Mouse (Mus musculus) layer of hippocampus, adult 2 months (tissue): ENCODE data around the gene Fdx1. TPM values are rescaled to one million over a fixed set of nuclear protein-coding genes. Genes with fewer than 3 reads are reported as not detected.

Source experiments
- DNase-seq, 2 experiments: peaks; one replicate each; pipeline ENCODE4 v3.0.0; 2022; ENCODE audit warnings: low spot score in 2 of 2
- H3K27ac ChIP-seq: fragments of 200-600 bp; 2 replicates; pipeline ENCODE4 v1.8.1; 2022
- H3K4me3 ChIP-seq: fragments of 200-600 bp; 2 replicates; pipeline ENCODE4 v1.8.1; 2022; ENCODE audit warnings: mild to moderate bottlenecking
- CTCF ChIP-seq: fragments of 200-600 bp; conservative IDR thresholded peaks from 2 replicates; pipeline ENCODE4 v1.8.1; 2022; ENCODE audit warnings: antibody characterized with exemption, mild to moderate bottlenecking, moderate library complexity
- total RNA-seq, 2 experiments: library from RNA; stranded (reverse); gene quantifications; 2 replicates each; pipeline ENCODE4 v1.2.3; 2021

The Fdx1 gene
- total RNA-seq, 2 experiments from 2014 or later: 17.1 to 18.7 TPM

DNA sequence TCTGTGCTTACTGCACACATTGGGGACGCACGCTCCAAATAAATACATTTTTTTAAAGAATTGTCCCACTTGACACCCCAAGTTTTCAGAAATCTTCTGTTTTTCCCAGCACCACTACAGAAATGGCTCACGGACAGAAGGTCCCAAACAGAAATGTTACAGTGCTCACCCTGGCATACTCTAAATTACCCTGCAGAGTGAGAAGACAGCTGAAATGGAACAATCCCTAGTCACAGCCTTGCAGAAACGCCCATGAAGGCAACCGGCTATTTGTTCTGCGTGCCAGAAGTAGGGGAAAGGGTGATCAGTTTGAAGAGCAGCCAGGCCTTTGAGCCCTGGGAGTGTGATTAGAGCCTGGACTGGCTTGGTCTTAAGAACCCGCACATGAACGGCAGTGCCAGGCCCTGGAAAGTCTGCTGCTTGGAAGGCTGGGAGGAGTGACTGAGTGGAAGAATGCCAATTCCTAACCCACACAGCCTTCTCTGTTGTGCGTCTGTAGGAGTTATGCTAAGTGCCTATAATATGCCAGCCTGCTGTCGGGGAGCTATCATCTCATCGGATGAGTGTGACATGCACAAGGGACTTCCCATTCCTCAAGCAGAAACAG, 22.2 kb upstream of the Fdx1 start:
- peak; percentile 63 to 84 for DNase-seq
- TF ChIP-seq CTCF: no peak
- peak overlapping the region; percentile 37 for H3K27ac ChIP-seq

DNA sequence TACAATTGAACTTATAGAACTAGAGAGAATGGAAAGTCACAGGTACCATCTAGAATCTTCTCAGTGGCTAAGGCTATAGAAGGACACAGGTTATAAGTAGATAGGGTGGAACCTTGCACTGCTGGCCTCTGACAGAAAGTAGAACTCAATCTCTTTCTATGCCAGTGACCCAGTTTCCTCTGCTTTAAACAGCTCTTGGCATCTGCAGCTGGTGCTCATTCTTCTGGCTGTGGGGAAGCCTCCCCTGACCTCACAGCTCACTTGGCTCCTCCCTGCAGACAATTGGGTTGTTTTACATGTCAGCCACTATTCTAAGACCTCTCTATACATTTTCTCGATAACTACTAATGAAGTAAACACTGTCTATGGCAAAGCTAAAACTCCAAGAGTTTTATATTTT, 17.8 kb upstream of the Fdx1 start:
- no peak for TF ChIP-seq CTCF
- no peak overlapping the region for H3K27ac ChIP-seq
- H3K4me3 ChIP-seq: no peak overlapping the region
- DNase-seq: no peak

More for the DNA sequence above, 22.2 kb upstream of the Fdx1 start:
- H3K4me3 ChIP-seq: peak overlapping the region; percentile 34

DNA sequence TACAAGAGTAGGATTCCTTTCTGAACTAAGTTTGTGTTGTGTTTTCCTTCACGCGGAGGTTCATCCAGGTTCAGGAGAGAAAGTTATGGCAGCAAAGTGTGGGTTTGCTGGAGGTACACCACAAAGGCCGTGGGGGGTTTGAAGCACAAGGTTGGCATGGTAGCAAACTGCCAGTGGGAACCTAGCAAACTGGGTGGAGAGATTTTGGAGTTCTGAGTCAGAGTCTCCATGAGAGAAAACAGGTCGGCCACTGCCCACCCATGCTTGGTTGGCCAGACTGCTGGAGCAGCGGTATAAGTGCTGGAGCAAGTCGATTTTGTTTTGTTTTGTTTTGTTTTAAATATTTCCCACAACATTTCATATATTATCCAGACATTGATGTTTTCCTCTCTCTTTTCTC, 15.9 kb upstream of the Fdx1 start:
- Histone ChIP-seq H3K4me3 (no peak overlapping the region), H3K27ac (no peak overlapping the region)
- no peak for TF ChIP-seq CTCF
- no peak for DNase-seq

DNA sequence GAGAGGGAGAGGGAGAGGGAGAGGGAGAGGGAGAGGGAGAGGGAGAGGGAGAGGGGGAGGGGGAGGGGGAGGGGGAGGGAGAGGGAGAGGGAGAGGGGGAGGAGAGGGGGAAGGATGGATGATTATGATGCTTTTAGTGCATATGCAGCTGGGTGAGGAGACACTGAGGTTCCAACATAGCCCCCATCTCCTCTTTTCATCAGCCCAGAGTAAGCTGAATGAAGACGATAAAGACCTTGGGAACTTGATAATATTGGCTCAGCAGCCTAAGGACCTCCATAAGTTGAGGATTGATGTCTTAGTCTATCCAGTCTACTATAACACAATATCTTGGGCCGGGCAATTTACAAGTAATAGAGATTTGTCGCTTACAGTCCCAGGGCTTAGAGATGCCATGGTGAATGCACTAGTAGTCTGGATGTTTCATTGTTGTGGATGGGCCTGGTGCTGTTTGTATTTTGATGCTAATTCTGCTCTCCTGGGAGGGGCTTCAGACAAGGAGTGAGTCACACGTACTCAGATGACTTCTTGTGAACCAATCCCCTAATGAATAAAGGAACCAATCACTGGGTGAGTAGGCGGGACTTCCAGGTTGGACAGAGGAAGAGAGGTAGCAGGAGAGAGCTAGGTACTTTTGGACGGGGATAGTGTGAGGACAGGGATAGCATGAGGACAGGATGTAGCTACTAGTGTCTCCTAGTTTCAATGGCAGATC, 15.3 kb upstream of the Fdx1 start:
- Histone ChIP-seq H3K4me3 (no peak overlapping the region), H3K27ac (no peak overlapping the region)
- TF ChIP-seq CTCF: no peak
- DNase-seq: no peak

GRCm38 (mm10) chr9:51977439-51978000, 14.2 kb upstream of the Fdx1 start:
- peak; percentile 74 to 90 for DNase-seq
- no peak overlapping the region for H3K27ac ChIP-seq
- TF ChIP-seq CTCF: peak; percentile 99
- no peak overlapping the region for H3K4me3 ChIP-seq

GRCm38 (mm10) chr9:51974871-51975270, 11.5 kb upstream of the Fdx1 start:
- H3K27ac ChIP-seq: no peak overlapping the region
- TF ChIP-seq CTCF: no peak
- H3K4me3 ChIP-seq: no peak overlapping the region
- no peak for DNase-seq

- Histone ChIP-seq H3K27ac (no peak overlapping the region), H3K4me3 (no peak overlapping the region)
- no peak for DNase-seq
- TF ChIP-seq CTCF: no peak
Measured at GRCm38 (mm10) chr9:51973846-51974245, 10.5 kb upstream of the Fdx1 start.

DNA sequence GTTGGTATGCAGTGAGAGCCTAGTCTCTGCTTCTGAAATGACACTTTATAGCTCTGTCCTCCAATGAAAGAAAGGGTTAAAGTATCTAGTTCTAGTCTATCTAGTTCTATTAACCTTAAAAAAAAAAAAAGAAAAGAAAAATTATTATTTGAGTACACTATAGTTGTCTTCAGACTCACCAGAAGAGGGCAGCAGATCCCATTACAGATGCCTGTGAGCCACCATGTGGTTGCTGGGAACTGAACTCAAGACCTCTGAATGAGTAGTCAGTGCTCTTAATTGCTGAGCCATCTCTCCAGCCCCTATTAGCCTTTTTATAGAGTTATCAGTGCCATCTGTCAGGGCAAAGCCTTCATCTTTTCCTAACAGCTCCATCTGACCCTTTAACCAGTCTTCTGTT, 3.0 kb upstream of the Fdx1 start:
- TF ChIP-seq CTCF: peak; percentile 65

DNA sequence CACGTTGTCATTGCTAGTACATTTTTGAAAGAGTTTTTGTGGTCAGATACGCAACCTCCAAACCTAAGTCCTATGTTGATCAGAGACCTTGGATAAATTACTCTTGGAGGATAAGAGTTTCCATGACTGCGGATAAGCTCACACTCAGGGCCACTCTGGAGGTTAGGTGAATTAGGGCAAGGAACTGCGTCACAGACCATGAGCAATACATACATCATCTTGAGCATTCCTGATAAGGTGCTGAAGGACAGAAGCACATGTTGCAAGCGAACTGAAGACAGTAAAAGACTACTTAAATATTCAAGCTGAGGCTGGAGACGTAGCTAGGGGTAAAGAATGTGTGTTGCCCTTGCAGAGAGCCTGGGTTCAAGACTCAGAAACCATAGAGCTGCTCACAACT, 754 bp upstream of the Fdx1 start:
- no peak for DNase-seq
- no peak overlapping the region for H3K4me3 ChIP-seq
- TF ChIP-seq CTCF: no peak
- no peak overlapping the region for H3K27ac ChIP-seq

More for the DNA sequence above, 3.0 kb upstream of the Fdx1 start:
- DNase-seq: no peak
- no peak overlapping the region for H3K27ac ChIP-seq
- H3K4me3 ChIP-seq: no peak overlapping the region

- no peak overlapping the region for H3K27ac ChIP-seq
- DNase-seq: no peak
- no peak overlapping the region for H3K4me3 ChIP-seq
- no peak for TF ChIP-seq CTCF
Measured at GRCm38 (mm10) chr9:51961190-51961909, 2.0 kb downstream of the Fdx1 start.

DNA sequence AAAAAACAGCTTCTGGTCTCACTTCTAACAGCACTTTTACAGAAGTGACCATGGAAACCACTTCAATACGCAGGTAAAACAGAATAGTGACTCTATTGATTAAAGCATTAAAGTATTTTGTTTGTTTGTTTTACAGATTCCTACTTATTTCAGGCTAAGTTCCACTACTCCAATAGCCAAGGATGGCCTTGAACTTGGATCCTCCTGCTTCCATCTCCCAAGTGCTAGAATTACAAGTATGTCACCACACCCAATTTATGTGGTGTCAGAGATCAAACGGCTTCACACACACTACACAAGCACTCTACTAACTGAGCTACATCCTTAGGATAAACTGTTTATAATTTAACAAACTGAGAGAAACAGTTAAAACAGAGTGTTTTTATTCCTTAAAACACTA, 3.0 kb downstream of the Fdx1 start:
- TF ChIP-seq CTCF: no peak

DNA sequence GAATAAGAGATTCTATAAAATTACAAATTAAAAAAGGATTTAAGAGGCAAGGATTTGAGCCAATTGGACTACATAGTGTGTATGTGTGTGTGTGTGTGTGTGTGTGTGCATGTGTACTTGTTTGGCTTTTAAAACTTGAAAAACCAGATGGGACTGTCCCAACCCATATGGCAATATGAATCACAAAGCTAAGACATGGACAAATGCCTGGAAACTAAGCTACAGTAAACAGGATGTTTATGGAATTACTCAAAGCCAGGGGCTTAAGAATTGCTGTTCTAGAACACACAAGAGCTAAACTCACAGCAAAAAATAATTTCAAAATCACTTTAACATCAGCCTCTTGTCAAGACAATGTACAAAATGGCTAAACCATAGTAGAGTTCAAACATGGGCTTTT, 4.4 kb downstream of the Fdx1 start:
- no peak for TF ChIP-seq CTCF
- Histone ChIP-seq H3K4me3 (no peak overlapping the region), H3K27ac (peak overlapping the region; percentile 37; the same call in 1 of the 2 replicates)
- peak in 1 of 2 experiments; percentile 21 for DNase-seq

More for the DNA sequence above, 3.0 kb downstream of the Fdx1 start:
- no peak overlapping the region for H3K4me3 ChIP-seq
- no peak overlapping the region for H3K27ac ChIP-seq
- DNase-seq: no peak

- H3K27ac ChIP-seq: no peak overlapping the region
- no peak for TF ChIP-seq CTCF
- H3K4me3 ChIP-seq: no peak overlapping the region
- no peak for DNase-seq
Measured at GRCm38 (mm10) chr9:51957025-51957424, 6.3 kb downstream of the Fdx1 start.
